Mouse (Mus musculus) right cerebral cortex, postnatal 14 days (tissue): ENCODE measurements around the gene Prodh2.
A peak's percentile ranks its signal among the peaks of the same experiment; 100 is the strongest.
"Not testable (repeated sequence)": the region's sequence is repeated elsewhere in the genome, so short reads cannot be mapped to it uniquely, and the experiment has no call there.

Source experiments
- DNase-seq: peaks from one replicate; pipeline ENCODE4 v3.0.0; 2022

The Prodh2 gene

DNA sequence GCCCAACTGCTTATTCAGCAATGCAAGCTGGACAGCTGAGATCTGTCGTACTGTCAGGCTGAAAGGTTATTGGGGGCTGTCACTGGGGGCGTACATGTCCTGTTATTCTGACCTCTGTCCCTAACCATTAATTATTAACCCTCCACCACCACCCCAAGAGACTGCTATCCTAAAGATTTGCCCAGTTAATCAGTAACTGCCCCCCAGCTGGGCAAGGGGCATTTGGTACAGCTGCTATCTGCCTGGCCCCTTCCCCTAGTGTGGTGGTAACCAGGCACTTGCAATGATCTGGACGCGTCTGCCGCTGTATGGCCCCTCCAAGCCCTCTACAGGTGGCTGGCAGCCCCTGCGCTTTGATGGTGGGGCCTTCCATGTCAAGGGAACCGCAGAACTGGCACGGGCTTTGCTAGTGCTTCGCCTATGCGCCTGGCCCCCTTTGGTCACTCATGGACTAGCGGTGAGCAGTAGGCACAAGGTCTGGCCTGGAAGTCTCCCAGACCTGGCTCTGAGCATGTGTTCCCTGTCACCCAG, at the start of gene Prodh2:
Prodh2 (plus strand) TSS at position 222 of the 531 bp plus-strand sequence.
- DNase-seq = no peak

DNA sequence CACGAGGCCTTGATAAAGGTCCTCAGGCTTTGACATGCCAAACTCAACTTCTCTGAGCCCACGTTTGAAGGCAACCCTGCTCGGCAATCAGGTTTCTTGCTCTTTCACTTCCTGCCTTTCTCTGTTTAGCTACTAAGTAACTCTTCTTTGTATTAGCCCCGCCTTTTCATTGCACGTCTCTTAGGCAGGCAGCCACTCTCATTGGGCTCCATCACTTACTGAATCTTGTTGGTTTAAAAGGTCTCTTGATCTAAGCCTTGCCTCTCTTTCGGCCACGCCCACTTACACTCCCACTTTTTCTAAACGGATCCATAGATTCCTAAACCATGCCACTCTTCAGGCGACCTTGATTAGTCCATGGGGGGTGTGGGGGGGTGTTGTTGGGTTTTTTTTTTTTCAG, 49.7 kb upstream of the Prodh2 start:
- DNase-seq = no peak

DNA sequence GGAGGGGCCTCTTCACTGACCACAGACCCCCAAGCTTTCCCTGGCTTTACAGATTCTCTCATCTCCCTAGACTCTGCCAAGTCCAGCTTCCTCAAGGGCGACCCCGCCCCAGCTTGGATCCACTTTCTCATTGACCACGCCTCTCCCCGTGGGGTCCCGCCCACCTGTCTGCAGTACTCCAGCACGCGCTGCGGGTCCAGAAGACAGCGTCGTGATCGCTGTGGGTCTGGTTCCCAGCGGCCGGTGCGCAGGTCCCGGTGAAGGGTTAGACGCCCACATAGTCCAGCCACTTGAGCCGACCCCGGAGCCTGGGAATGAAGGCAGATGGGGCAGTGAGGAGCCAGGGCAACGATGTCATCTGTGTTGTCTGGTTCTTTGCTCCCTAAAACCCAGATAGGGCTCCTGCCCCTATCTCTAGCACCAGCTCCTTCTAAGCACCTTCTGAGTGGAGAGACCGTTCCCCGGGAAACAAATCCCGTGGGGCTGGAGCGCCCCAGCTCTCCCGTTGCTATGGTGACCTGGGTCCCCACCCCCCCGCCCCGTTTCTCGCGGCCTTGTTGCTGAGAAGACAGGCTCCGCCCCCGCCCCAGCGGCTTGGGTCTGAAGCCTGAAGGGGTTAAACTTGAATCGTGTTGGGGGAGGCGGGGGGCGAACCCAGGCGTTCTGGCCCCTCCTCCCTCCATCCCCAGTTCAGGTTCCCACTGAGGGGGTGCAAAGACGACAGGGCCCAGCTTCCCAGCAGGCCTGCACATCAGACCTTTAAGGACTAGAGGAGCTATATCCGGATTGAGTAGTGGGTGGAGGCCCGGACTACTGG, 49.1 kb upstream of the Prodh2 start:
- DNase-seq = peak; percentile 82

DNA sequence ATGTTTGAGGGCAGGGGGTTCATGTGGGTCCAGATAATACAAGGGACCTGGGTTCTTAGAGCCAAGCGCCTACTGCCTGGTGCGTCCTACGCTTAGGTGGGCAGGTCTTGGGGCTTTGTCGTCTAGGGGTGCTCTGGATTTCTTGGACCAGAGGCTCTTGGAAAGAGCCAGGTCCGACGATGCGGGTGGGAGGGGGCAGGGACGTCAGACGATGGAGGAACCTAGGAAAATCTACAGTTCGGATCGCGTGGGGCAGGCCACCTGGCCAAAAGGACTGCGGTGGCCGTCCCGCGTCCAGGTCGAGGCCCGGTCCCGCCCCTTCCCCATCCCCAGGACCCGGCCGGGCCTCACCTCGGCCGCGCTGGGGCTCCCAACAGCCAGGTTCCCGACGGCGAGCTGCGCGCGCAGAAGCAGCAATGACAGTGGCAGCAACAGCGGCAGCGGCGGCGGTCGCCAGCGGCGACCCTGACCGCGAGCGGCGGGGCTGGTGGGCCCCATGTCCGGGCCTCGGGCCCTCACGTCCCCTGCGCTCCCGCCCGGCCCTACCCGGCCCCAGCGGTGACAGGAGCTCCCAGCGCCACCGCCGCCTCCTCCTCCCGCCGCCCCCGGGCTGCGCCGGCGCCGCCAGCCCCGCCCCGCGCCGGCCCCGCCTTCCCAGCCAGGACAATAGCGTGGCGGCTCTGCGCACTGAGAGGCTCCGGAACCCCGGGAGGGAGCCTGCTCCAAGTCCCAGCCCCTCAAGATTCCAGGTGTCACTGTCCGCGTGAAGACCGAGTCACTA, 48.3 kb upstream of the Prodh2 start, which contains the start of gene Aplp1:
Aplp1 (minus strand) TSS at position 565 of the 781 bp plus-strand sequence.
- peak; percentile 76 for DNase-seq

DNA sequence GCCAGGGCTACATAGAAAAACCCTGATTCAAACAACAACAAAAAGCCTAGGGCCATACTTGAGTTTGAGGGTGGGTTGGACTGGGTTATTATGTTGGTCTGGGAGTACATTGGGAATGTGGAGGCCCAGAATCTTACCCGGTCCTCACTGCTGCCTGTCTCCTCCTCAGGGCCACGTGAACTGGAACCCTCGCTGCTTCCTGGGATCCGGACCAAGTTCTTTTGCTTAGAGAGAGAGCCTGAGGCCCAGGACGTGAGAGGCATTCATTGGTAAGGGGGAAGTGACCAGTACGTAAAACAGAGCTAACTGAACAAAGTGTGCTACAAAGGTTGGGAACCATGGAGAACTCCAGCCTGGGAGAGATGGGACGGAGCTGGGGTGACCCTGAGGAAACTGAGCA, 43.2 kb upstream of the Prodh2 start:
- no peak for DNase-seq

DNA sequence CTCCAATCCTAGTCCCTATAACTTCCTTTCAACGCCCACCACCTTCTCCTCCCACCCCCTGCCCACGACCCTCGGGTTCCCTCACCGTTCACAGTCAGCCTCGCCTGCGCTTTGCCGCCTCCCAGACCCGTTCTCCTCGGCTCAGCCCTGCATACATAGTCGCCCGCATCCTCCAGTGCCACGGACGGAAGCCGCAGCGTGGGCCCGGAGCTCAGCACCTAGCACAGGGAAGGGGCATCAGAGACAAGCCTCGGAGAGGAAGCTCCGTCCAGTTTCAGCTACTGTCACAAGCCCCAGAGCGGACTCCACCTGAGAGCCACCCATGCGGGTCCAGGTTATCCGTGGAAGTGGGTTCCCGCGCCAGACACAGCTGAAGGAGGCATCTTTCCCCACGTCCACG, 40.1 kb upstream of the Prodh2 start:
- DNase-seq = no peak

DNA sequence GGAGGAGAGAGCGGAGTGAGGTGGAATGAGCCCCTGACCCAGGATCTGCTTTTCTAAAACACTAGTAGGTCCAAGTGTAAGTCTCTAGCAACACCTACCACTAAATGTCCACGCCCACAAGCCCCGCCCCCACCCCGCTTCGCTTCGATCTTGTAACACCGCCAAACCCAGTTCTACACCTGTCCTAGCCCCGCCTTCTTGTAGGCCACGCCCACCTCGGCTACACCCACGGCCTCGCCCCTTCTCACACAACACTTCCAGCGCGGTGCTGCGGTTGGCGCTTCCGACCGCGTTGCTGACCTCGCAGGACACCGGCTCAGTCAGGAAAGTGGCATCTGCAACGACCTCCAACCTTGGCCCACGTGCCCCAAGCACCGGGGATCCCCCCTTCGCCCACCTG, 39.7 kb upstream of the Prodh2 start:
- no peak for DNase-seq

DNA sequence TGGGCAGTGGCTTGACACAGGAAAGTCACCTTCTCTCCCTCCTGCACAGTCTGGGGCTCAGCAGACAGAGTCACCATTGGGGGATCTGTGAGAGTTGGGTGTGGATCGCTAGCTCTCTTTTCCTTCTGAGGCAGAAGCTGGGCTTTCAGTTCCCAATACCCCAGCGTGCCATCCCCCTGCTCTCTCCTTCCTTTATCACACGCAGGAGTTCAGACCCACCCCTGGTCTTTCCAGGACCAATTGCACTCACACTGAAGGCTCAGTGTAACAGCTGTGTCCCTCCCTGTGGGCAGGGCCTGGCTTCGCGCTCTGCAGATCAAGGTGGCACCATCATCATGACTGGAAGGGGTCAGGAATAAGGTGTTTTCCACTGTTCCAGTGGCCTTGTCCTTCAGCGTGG, 39.2 kb upstream of the Prodh2 start:
- DNase-seq = no peak

DNA sequence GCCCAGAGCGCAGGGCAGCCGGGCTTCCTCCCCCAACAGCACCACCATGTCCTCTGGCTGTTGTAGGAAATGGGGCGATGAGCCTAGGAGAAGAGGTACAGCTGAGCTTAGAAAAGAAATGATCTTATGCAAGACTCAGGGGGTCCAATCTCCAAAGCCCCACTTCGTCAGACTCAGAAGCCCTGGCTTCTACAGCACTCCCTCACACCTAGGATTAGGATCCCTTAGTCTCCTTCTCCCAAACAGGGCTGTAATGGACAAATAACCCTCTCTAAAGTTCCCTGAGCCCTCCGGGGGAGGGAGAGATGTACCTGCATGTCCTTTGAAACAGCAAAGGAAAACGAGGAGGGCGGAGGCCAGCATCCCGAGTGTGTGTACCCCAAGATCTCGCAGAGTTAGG, 36.9 kb upstream of the Prodh2 start:
- no peak for DNase-seq

DNA sequence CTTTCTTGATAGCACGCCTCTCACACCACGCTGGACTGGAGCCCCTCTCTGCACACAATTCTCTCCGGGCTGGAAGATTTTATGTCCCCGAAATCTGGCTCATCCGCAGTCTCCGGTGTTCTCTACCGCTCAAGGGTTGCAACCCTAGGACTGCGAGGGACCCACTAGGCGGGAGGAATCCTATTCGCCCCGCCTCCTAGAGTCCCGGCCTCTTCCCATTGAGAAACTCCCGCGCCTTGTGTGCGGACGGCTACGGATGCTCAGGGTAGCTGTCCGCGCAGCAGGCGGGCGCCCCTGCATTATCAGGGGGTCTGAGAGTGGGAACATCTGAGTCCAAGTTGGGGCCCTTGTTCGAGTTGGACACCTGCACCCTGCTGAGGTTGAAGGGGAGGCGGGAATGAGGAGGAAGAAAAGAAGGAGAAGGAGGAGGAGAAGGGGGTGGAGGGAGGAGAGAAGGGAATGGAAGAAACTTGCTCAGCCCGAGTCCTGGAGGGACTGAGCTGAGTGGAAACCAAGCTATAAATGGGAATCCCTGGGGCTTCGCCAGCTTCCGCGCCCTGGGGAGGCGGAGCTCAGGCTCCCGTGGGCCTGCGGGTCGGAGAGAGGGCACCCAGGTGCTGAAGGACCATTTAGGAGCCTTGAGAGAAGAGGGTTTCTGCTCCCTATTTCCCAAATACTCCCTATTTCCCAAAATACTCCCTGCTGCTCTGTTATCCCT, 36.4 kb upstream of the Prodh2 start:
- DNase-seq = no peak

DNA sequence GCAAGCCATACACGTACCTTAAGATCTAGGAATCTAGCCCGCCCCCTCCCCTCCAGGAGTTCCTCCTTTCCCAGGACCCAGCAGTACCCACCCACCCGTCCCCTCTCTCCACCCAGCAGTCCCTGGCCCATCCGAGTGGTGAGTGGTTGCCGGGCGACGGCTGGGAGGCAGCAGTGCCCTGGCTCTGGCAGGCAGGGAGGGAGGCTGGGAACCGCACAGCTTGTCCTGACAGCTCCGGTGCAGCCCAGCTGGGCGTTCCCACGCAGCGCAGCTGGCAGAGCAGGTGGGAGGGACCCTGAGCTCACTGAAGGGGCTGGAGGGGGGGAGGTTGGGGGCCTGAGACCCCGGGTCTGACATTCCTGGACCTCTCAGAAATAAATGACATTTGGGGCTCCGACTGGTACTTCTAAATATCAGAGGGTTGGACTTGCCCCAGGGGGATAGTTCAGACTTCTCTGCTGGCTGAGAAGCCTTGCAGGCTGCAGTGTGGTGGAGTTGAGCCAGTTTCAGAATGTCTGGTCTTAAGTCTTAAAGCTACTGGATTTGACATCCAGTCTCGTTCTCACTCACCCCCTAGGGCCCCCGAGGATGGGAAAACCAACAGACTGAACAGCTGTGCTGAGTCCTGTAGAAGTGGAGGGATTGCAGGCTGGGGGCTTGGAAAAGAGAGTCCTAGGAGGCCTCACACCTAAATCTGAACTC, 35.6 kb upstream of the Prodh2 start, which contains the start of the genes Kirrel2 and Nphs1:
Kirrel2 (minus strand) TSS at position 62 of the 702 bp plus-strand sequence.
Nphs1 (plus strand) TSS at position 687 of the 702 bp plus-strand sequence.
- DNase-seq = peak; percentile 74

DNA sequence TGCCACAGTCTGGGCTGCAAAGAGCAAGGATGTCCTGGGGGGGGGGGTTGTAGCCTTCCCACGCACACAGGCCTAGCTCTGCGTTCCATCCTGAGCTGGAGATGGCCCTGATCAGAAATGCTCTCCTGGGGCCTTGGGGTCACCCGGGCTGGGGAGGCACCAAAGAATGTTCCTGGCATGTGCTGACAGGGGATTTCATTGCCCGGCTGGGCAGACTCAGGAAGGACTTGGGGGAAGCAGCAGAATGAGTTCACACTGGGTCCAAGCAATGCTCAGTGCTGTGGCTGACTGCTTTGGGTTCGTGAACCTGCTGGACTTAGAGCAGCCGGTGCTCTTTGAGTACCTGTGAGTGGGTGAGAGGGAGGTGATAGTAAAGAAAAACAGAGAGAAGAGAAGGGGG, 33.9 kb upstream of the Prodh2 start:
- DNase-seq = no peak

DNA sequence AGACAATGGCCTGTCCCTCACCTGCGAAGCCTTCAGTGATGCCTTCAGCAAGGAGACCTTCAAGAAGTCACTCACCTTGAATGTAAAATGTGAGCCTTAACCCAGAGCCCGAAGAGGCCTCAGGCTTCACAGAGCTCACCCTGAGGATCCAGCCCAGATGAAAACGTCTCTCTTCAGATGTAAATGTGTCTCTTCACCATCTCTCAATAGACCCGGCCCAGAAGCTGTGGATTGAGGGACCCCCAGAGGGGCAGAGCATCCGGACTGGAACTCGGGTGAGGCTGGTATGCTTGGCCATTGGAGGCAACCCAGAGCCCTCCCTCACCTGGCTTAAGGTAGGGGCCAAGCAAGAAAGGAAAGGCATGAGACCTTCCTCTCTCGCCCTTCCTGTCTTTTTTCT, 29.9 kb upstream of the Prodh2 start:
- DNase-seq = no peak

DNA sequence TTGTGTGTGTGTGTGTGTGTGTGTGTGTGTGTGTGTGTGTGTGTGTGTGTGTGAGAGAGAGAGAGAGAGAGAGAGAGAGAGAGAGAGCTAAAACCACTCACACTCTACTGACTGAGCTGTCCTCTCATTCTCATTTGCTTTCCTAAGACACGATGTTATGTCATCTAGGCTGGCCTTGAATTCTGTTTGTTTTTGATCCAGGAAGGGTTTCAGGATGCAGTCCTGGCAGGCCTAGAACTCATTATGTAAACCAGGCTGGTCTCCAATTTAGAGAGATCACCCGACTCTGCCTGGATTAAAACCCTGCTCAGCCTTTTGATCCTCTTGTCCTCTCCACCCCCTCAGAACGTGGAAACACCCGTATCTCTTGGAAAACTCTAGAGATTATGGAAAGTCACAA, 29.4 kb upstream of the Prodh2 start:
- DNase-seq = no peak

DNA sequence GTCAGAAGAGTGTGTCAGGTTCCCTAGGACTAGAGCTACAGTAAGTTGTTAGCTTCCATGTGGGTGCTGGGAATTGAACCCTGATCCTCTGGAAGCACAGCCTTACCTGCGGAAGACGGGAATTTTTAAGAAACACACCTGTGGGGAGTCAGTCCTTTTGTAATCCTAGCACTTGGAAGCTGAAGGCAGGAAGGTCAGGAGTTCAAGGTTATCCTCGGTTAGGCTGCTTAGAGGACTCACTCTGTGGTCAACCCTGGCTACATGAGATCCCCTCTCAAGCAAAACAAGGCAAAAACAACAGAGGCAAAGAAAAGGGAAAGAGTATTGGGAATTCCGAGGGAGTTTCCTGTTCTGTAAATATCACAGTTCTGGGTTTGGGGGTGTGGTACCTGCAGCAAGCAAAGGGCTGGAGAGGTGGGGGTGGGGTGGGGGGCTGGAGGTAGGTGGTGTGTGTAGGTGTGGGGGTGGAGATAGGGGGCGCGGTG, 28.6 kb upstream of the Prodh2 start:
- DNase-seq = no peak

DNA sequence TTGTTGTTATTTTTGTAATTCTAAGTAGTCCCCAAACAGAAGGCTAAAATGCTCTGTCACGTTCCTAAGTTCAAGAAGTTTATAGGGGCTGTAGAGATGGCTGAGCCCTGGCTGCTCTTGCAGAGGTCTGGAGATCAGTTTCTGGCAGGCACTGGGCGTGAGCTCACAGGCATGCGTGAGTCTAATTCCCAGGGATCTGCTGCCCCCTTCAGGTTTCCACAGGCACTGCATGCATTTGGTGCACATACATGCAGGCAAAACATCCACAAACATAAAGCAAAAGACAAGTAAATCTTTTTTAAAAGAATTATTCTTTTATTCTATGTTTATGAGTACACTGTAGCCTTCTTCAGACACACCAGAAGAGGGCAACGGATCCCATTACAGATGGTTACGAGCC, 21.0 kb upstream of the Prodh2 start:
- peak; percentile 64 for DNase-seq

DNA sequence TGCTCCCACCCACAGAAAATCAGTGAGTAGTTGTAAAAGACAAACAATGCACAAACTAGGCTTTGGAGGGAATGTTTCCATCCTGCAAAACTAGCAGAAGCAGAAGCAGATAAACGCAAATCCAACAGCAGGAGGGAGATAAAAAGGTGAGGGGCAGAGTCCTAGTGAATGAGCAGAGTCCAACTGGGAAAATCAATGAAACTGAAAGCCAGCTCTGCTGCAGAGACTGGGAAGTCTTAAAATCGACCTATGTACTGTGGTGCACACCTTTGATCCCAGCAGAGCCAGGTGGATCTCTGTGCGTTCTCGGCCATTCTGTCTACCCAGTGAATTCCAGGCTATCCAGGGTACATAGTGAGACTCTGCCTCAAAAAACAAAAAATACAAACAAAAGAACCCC, 18.4 kb upstream of the Prodh2 start:
- DNase-seq = no peak

DNA sequence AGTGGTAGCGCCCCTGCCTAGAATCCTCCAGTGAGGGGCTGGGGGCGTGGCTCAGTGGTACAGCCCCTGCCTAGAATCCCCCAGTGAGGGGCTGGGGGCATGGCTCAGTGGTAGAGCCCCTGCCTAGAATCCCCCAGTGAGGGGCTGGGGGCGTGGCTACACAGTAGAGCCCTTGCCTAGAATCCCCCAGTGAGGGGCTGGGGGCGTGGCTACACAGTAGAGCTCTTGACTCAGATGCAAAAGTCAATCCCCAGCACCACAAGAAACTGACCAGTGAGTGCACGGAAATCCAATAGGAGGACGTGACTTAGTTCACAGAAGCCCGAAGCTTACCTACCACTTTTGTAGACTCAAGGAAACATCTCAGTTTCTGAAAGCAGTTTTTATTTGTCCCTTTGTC, 17.3 kb upstream of the Prodh2 start:
- not testable (repeated sequence) for DNase-seq

DNA sequence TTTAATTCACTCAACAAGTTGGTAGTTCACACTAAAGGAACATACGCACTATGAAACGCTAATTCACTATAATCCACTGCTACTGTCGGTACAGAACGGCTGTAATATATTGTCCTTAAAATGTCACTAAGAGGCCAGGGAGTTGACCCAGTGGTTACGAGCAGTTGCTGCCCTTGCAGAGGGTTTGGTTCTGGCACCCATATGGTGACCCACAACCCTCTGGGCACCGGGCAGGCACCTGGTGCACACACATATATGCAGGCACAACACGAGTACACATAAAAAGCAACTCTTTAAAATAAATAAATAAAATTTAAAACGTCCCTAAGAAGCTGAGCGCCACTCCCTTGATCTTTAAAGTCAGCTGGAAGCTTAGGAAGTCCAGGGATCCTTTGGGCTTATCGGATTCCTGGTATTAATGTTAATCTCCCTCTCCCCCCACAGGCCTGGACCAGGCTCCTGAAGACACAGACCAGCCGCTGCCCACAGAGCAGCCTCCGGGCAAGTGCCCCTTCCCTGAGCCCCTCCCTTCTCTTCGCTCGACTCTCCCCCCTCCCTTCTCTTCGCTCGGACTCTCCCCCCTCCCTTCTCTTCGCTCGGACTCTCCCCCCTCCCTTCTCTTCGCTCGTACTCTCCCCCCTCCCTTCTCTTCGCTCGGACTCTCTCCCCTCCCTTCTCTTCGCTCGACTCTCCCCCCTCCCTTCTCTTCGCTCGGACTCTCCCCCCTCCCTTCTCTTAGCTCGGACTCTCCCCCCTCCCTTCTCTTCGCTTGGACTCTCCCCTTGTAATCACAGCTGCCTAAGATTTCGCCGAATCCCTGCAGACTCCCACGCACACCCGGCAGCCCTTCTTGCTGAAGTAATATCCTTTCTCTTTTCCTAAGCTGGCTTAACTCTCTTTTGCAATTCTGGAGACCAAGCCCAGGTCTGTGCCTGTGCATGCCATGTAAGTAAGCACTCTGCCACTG, 15.7 kb upstream of the Prodh2 start:
- peak; percentile 49 for DNase-seq

DNA sequence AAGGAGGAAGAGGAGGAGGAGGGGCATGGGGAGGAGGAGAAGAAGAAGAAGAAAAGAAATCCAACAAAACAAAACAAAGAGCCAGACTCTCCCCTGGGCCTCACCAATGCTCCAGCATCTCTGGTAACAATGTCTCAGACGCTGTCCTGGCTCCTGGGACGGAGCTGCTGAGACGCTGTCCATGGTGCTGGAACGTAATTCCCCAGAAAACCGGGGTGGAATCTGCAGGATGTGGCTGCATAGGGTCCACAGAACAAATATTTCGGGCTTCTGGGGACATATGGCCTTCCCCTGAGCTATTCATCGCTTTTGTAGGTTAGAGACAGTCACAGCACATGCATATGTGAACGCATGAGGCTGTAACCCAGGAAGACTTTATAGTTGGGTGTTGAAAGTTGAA, 9.2 kb upstream of the Prodh2 start:
- DNase-seq = no peak
